Comparison of ENCODE assay signal across 13 mouse cellular contexts in the genomic region with DNA sequence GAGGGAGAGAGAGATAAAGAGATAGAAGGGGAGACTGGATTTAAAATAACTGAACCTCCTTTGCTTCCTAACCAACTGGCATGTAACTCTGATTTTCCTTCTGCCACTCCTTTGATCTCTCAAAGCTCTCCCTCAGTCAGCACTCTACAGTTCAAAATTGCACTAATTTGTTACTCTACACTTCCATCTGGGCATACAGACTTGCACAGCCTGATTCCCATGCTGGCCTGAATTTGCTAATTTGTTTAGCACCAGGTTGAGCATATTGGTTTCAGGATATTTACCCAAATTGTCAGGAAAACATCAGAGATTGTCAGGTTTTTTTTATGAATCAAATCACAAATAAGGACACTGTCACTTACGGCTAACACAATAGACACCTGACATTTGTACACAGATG.
"Had no signal": no experiment of that assay in that cellular context is flagged by ENCODE, and none has a peak within 500 bp of the region (broad histone marks: within the 10 kb centered on the region; RNA-seq: fewer than 3 reads in every experiment).

No protein-coding gene starts in this region.

- H3K4me3 ChIP-seq: kidney, embryonic 15.5 days; limb, embryonic 13.5 days; midbrain, embryonic 12.5 days; neural tube, embryonic 13.5 days; stomach, embryonic 15.5 days had no signal

- ATAC-seq: midbrain, embryonic 16.5 days had no signal

- H3K27ac ChIP-seq: kidney, embryonic 15.5 days; limb, embryonic 13.5 days; liver, embryonic 14.5 days; midbrain, embryonic 12.5 days; neural tube, embryonic 13.5 days; stomach, embryonic 15.5 days had no signal

- H3K9ac ChIP-seq: kidney, embryonic 15.5 days; limb, embryonic 13.5 days; liver, embryonic 14.5 days; midbrain, embryonic 12.5 days; neural tube, embryonic 13.5 days; stomach, embryonic 15.5 days had no signal

- H3K27me3 ChIP-seq: kidney, embryonic 15.5 days; limb, embryonic 13.5 days; midbrain, embryonic 12.5 days; neural tube, embryonic 13.5 days; stomach, embryonic 15.5 days had no signal

- DNase-seq: kidney, adult 2 months; kidney, postnatal 14 days; left cerebral cortex, postnatal 4 days; lung, adult 18-20 months; retina, postnatal 1 day; thymus, postnatal 36 days had no signal

- H3K4me1 ChIP-seq: kidney, embryonic 15.5 days; limb, embryonic 13.5 days; midbrain, embryonic 12.5 days; neural tube, embryonic 13.5 days; stomach, embryonic 15.5 days had no signal

- H3K9me3 ChIP-seq: kidney, embryonic 15.5 days; limb, embryonic 13.5 days; midbrain, embryonic 12.5 days; neural tube, embryonic 13.5 days; stomach, embryonic 15.5 days had no signal

- H3K36me3 ChIP-seq: kidney, embryonic 15.5 days; limb, embryonic 13.5 days; midbrain, embryonic 12.5 days; neural tube, embryonic 13.5 days; stomach, embryonic 15.5 days had no signal

- H3K4me2 ChIP-seq: kidney, embryonic 15.5 days; limb, embryonic 13.5 days; midbrain, embryonic 12.5 days; neural tube, embryonic 13.5 days; stomach, embryonic 15.5 days had no signal
